Mouse (Mus musculus) ES-E14 (cell line): ENCODE results near the gene Magi2. TPM values are rescaled to one million over a fixed set of nuclear protein-coding genes. Genes with fewer than 3 reads are reported as not detected.

ENCODE experiments used
- DNase-seq: peaks from one replicate; pipeline ENCODE4 v3.0.0-alpha.2; 2013; ENCODE audit warnings: low read depth, low spot score
- H3K27ac ChIP-seq: 2 replicates; pipeline ENCODE4 v1.5.1; 2012; ENCODE audit warnings: low read depth, mild to moderate bottlenecking, low read length, moderate library complexity, mixed read lengths; ENCODE audit not compliant: poor library complexity, insufficient read depth, severe bottlenecking
- H3K36me3 ChIP-seq: 2 replicates; pipeline ENCODE4 v1.6.1; 2012; ENCODE audit warnings: mild to moderate bottlenecking, low read length, moderate library complexity, mixed read lengths; ENCODE audit not compliant: control insufficient read depth, poor library complexity, insufficient read depth, severe bottlenecking
- H3K4me1 ChIP-seq, 2 experiments: fragments of 150-350 bp in 1 of 2; sonication (generic) in 1 of 2; 2 replicates each; pipeline ENCODE4 v1.6.1; 2012; ENCODE audit warnings: low read length in 2 of 2, mild to moderate bottlenecking in 1 of 2, mixed read lengths in 1 of 2; ENCODE audit not compliant: control insufficient read depth in 2 of 2, insufficient read depth in 2 of 2, poor library complexity in 1 of 2
- H3K4me3 ChIP-seq, 2 experiments: fragments of 150-350 bp in 1 of 2; sonication (generic) in 1 of 2; 2 replicates each; pipeline ENCODE4 v1.5.1; 2012; ENCODE audit warnings: low read length in 2 of 2, low read depth in 1 of 2, mild to moderate bottlenecking in 1 of 2, mixed read lengths in 1 of 2; ENCODE audit not compliant: insufficient read depth in 1 of 2, poor library complexity in 1 of 2, severe bottlenecking in 1 of 2
- H3K9ac ChIP-seq: 2 replicates; pipeline ENCODE4 v1.6.1; 2012; ENCODE audit warnings: low read depth, mild to moderate bottlenecking, low read length, mixed read lengths; ENCODE audit not compliant: poor library complexity, insufficient read depth, severe bottlenecking
- H3K9me3 ChIP-seq: fragments of 150-350 bp; sonication (generic); 2 replicates; pipeline ENCODE4 v1.6.1; 2012; ENCODE audit warnings: low read depth, mild to moderate bottlenecking, low read length; ENCODE audit not compliant: control insufficient read depth, insufficient read depth
- CHD2 ChIP-seq: IDR thresholded peaks from 2 replicates; pipeline ENCODE4 v1.6.1; 2014; ENCODE audit warnings: mild to moderate bottlenecking, low read depth, low read length, inconsistent platforms
- HCFC1 ChIP-seq: IDR thresholded peaks from 2 replicates; pipeline ENCODE4 v1.6.1; 2012; ENCODE audit warnings: low read length, inconsistent platforms, borderline replicate concordance; ENCODE audit not compliant: insufficient read depth
- MAFK ChIP-seq: IDR thresholded peaks from 2 replicates; pipeline ENCODE4 v1.6.1; 2014; ENCODE audit warnings: mild to moderate bottlenecking, low read depth, low read length, inconsistent platforms; ENCODE audit not compliant: insufficient read depth
- ZC3H11A ChIP-seq: IDR thresholded peaks from 2 replicates; pipeline ENCODE4 v1.6.1; 2012; ENCODE audit warnings: low read depth, mild to moderate bottlenecking, inconsistent platforms, low read length, borderline replicate concordance
- ZNF384 ChIP-seq: IDR thresholded peaks from 2 replicates; pipeline ENCODE4 v1.6.1; 2012; ENCODE audit warnings: low read depth, low read length, inconsistent platforms
- in situ Hi-C, 2 experiments: fragments of 600-800 bp; cut with MboI; formaldehyde crosslinking; loops; one replicate each; pipeline ENCODE4 v1.15.1; 2025; ENCODE audit warnings: low sequenced_read_pairs in 2 of 2, inconsistent platforms in 1 of 2; ENCODE audit not compliant: unreplicated experiment in 2 of 2
- total RNA-seq: library from RNA; depleted of rRNA; stranded (reverse); fragments of 300-350 nt; gene quantifications from 2 replicates; pipeline ENCODE4 v1.2.3, GENCODE M21; 2012

Gene Magi2
- total RNA-seq, 1 experiment: 0.85 TPM

DNA sequence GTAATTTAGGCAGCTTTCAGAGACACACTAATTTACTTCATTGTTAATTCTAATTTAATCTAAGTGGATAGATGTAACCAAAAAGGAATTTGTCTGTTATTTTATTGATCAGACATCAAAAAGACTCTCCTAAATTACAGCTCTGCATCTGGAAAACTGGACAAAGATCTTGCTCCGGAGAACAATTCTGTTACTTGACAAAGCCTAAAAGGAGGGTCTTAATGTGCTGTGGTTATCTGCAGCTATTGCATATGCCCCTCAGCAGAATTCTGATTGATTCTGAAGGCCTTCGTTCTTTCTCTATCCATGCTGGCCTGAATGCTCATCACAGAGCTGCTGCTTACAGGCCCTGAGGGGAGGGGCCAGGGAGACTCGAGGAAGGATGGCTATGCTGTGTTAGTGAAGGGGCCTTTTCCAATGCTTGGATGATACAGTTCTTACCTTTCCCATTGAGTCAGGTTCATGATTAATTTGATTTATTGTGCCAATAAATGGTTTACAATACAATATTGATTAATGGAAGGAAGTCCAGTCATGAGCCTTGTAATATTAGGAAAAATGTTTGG is 842.2 kb downstream of the Magi2 start:
- Histone ChIP-seq H3K36me3 (no peaks in the 10 kb centered on the region), H3K9me3 (no peaks in the 10 kb centered on the region), H3K27ac (no peak overlapping the region), H3K4me1 (no peaks in the 10 kb centered on the region), H3K4me3 (no peak overlapping the region), H3K9ac (no peak overlapping the region)
- TF ChIP-seq ZNF384 (no peak), ZC3H11A (no peak), CHD2 (no peak), MAFK (no peak), HCFC1 (no peak)
- in situ Hi-C loops: no loop called here
- DNase-seq: no peak

DNA sequence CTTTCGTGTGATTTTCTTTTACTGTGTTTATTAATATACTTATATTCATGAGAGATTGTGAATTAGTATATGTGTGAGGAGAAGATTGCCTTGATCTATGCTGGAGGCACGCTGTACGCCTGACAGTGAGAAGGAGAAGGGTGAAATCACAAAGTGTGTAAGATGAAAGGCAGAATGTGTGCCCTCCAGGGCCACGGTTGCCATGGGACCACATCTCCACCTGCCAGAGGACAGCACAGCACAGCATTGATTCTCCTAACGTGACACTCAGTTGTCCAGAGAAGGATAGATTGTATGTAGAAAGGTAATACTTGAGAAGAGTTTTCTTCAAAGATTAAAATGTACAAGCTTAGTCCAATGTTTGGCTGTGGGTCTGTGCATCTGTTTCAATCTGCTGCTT is 847.3 kb downstream of the Magi2 start:
- Histone ChIP-seq H3K4me1 (no peaks in the 10 kb centered on the region), H3K9me3 (no peaks in the 10 kb centered on the region), H3K27ac (no peak overlapping the region), H3K36me3 (no peaks in the 10 kb centered on the region), H3K9ac (no peak overlapping the region), H3K4me3 (no peak overlapping the region)
- in situ Hi-C loops: no loop called here
- DNase-seq: no peak
- TF ChIP-seq ZNF384 (no peak), MAFK (no peak), CHD2 (no peak), ZC3H11A (no peak), HCFC1 (no peak)

DNA sequence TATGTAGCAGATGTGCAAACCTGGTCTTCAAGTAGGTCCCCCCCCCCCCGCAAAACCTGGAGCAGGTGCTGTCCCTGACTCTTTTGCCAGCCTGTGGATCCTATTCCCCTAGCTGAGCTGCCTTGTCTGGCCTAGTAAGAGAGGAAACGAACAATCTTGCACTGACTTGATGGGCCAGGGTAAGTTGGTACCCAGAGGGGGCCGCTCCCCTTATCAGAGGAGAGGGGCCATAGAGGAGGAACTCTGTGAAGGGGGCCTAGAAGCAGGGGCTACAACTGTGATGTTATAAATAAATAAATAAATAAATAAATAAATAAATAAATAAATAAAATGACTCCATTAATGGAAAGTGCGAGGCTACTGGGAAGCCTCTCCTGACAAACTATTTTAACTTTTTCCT is 848.0 kb downstream of the Magi2 start:
- Histone ChIP-seq H3K4me3 (no peak overlapping the region), H3K36me3 (no peaks in the 10 kb centered on the region), H3K4me1 (no peaks in the 10 kb centered on the region), H3K27ac (no peak overlapping the region), H3K9me3 (no peaks in the 10 kb centered on the region), H3K9ac (no peak overlapping the region)
- TF ChIP-seq ZC3H11A: no peak
- TF ChIP-seq CHD2: no peak
- TF ChIP-seq MAFK: no peak
- no peak for TF ChIP-seq HCFC1
- no peak for TF ChIP-seq ZNF384
- in situ Hi-C loops: no loop called here
- DNase-seq: no peak

DNA sequence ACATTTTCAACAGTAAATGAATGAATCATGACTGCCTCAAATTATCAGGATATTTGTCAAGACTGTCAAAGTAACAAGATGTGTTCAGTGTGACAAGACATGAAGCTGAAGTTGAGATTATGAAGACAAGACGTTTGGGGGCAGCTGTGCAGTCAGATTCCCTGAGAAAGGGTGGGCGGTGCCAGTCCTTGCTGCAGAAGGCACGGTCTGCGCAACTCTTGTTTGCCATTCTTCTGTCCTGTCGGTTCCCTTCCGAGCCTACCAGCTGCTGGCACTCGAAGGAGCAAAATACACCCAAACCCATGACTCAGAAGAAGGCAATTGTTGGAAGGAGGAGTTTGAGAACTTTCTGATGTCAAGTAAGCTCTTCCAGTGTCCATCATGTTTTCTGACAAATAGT is 852.1 kb downstream of the Magi2 start:
- no peak for DNase-seq
- H3K4me3 ChIP-seq: no peak overlapping the region
- in situ Hi-C loops: no loop called here

More for the DNA sequence above, 852.1 kb downstream of the Magi2 start:
- H3K36me3 ChIP-seq: no peaks in the 10 kb centered on the region
- H3K9me3 ChIP-seq: no peaks in the 10 kb centered on the region
- TF ChIP-seq HCFC1: no peak
- no peaks in the 10 kb centered on the region for H3K4me1 ChIP-seq
- H3K9ac ChIP-seq: no peak overlapping the region
- H3K27ac ChIP-seq: no peak overlapping the region
